Mouse (Mus musculus) cerebellum, postnatal 14 days (tissue): ENCODE measurements at regions not wholly inside any gene's neighbourhood (a gene's known extent, or its start where the extent isn't known, plus 50 kb on each side); places are given as distances from the start of the nearest gene placed in this dataset.
"Not testable (repeated sequence)": the region's sequence is repeated elsewhere in the genome, so short reads cannot be mapped to it uniquely, and the experiment has no call there.

ENCODE experiments used
- DNase-seq, 2 experiments: peaks; one replicate each; pipeline ENCODE4 v3.0.0; 2021; ENCODE audit warnings: mixed read lengths in 2 of 2

DNA sequence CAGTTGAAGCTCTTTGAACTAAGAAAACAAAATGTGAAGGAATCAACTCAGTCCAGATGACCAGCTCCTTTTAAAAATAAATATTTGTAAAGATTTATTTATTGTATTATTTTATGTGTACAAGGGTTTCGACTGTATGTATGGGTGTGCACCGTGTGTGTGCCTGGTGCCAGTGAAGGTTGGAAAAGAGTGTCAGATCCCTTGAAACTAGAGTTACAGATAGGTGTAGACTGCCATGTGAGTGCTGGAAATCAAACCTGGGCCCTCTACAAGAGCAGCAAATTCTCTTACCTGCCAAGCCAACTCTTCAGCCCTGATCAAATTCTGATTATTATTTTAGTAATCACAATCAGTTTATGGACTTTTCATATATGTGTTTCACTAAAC is 140.2 kb upstream of the Gm12728 start:
- DNase-seq, result no peak

GRCm38 (mm10) chr4:105656071-105656655 is 133.5 kb upstream of the Gm12728 start:
- DNase-seq, result no peak

- no peak for DNase-seq
These were observed 131.1 kb upstream of the Gm12728 start for GRCm38 (mm10) chr4:105658581-105658980.

DNA sequence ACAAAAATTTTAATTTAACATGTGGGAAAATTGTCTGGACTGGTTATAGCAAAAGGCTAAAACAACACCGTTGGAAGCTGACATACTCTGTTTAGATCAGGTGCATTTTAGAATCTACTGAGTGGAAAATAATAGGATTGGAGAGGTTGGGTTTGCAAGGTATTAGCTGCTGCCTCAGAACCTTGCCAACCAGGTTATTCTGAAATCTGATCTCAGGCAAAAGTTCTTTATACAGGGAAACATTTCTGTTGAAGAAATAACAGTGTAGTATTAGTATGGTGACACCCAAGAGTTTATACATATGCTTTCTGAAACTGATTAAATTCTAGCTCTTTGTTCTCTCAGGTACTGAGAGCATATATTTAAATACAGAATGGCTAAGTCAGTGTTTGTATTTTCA is 113.0 kb upstream of the Gm12728 start:
- no peak for DNase-seq

- no peak for DNase-seq
These were observed 99.0 kb upstream of the Gm12728 start for GRCm38 (mm10) chr4:105690716-105691115.

GRCm38 (mm10) chr4:105692380-105692779 is 97.3 kb upstream of the Gm12728 start:
- no peak for DNase-seq

- no peak for DNase-seq
These were observed 93.8 kb upstream of the Gm12728 start for GRCm38 (mm10) chr4:105695895-105696294.

- DNase-seq, result no peak
These were observed 92.5 kb upstream of the Gm12728 start for GRCm38 (mm10) chr4:105697123-105697522.

- no peak for DNase-seq
These were observed 87.6 kb upstream of the Gm12728 start for GRCm38 (mm10) chr4:105702036-105702435.

DNA sequence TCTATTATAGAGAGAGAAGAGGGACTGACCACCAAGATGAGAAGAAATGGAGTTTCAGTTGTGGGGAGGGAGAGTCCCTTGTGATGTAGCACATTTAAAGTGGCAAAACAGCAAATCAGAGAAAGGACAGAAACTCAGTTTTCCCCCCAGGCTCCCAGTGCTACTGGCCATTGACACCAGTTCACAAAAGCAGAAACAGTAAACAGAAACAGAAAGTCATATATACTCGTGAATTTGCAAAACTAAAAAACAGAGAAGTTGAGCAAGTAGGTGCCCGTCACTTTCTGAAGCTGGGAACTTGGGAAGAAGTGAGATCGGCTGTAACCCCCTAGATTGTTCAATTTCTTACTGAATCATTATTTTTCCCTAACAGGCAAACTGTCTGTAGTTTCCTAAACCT is 86.3 kb upstream of the Gm12728 start:
- DNase-seq, result no peak

DNA sequence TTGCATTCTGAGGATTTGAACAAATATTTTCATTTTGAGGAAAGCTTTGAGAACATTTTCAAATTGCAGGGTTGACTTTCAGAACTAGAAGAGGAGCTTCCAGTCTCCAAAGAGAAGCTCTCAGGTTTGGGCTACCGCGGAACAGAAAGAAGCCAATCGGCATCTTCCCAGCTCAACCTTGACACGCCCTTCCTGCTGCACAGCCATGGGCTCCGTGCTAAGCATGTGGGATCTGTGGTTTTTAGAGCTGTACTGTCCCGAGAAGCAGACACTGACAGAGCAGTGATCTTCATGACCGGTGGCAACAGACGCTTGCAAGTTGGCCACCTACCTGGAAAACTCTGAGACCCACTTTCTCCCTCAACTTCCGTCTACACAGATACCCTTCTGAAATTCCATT is 85.4 kb upstream of the Gm12728 start:
- no peak for DNase-seq

DNA sequence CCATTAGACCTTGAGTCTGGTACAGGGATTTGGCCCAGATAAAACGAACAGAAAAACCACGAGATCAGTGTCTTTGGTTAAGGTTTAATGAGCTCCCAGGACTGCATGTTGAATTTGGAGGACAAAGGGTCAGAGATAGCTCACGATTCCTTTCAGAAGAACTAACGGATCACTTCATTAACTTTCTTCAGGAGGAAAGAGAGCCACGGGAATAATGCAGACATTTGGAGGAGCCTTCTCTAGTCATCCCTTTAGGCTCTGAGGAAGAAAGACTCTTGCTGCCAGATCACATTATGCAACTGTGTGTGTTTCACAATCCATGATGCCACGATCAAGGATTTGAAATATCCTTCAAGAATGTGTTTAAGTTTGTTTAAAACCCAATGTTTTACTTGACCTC is 83.7 kb upstream of the Gm12728 start:
- DNase-seq, result no peak

GRCm38 (mm10) chr4:105708080-105708796 is 81.4 kb upstream of the Gm12728 start:
- DNase-seq, result no peak

DNA sequence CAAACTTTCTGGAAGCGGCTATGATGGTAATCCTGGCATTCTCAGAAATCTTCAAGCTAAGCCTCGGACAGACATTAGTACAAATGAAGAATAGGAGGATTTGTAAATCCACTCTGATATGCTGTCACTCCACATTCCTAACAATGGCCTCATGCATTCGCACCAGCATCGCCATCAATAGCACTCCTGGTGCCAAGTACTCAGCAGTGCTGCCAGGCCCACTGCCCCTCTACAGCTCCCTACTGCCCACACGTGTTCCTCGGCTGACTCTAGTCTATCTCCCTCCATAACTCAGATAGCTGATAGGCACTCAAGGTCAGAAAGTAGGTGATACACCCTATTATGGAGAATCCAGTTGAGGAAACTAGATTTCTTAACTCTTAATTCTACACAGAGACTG is 75.7 kb upstream of the Gm12728 start:
- DNase-seq, result no peak

DNA sequence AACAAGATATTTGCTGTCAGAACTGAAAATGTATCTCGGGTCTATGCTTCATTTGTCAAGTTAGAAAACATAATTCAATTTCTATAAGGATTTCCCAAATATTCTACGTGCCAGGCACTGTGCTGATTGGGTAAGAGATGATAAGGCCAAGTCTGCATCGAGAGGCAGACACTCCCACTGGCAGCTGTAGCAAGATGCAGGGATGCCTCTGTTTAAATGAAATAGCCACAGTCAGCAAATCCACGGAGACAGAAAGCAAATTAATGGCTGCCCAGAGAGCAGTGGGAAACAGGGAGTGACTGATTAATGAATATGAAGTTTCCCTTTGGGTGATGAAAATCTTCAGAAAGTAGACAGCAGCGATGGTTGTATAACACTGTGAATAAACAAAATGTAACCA is 71.6 kb upstream of the Gm12728 start:
- no peak for DNase-seq

DNA sequence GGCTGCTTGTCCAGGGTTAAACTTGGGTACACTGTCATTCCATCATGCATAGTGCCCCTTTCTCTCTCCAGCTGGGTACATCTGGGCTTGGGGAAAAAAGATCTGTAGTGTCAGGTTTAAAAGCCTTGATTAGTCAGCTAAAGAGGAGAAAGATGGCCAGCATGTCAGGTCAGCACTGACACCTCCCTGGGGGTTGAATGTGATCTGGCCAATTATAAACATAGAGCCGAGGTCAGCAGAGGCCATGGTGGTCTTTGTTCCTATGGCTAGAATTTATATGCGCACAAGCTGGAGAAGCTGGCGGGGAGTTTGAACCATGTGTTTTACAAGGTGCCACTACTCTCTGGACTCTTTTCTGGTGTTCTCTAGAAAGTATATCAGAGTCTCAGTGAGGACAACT is 61.0 kb upstream of the Gm12728 start:
- DNase-seq, result no peak

- no peak for DNase-seq
These were observed 58.8 kb upstream of the Gm12728 start for GRCm38 (mm10) chr4:105730900-105731299.

DNA sequence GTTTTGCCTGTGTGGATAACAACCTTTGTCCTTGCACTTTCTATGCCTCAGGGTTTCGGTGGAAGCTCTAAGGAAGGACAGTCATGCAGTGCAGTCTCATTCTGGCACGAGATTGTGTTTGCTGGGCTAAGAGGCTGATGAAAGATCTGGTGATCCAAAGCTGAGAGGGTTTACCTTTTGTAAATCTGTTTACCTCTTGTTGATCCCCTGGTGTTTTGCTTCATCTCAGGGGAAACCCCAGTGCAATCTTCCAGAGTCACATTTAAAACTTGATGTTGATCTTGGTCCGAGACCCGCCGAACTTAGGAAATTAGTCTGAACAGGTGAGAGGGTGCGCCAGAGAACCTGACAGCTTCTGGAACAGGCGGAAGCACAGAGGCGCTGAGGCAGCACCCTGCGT is 54.6 kb upstream of the Gm12728 start:
- DNase-seq, result not testable (repeated sequence)
